Mouse (Mus musculus): Measurements from ENCODE around the gene Fxyd3.

Gene Fxyd3

GRCm38 (mm10) chr7:31098697-31099611, 22.4 kb upstream of the Fxyd3 start:
- DNase-seq, result peak in 1 of 2 experiments; percentile 28

DNA sequence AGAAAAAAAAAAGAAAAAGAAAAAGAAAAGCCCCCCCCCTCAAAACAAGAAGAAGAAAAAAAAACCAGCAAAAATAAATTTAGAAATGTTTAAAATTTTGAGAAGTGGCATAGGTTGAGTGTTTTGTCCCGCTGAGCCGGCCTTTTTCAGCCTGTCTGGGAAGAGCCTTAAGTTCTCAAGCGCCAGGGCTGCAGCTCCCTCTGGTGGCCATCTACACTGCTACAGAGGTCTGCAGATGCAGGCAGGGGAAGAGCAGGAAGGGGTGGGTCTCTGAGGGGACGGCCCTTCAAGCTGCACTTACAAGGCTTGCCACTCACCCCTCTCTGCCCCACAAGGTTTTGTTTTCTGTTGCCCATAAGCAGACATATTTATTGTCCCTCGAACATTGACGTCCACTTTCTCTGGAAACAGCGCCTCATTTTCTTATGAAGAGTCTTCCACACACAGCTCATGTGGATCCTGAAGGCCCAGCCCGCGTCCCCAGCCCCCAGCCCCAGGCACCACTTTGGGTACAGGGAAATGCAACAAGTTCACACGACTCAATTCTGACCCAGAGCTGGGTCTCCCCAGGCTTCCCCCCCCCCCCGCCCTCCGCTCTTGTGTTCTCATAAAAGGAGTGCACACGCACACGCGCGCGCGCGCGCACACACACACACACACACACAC, 21.2 kb upstream of the Fxyd3 start:
- peak; percentile 91 to 92 for DNase-seq

- DNase-seq, result no peak
These were observed 20.5 kb upstream of the Fxyd3 start for GRCm38 (mm10) chr7:31096892-31097564.

- peak; percentile 49 to 58 for DNase-seq
These were observed 18.4 kb upstream of the Fxyd3 start for GRCm38 (mm10) chr7:31094774-31095501.

DNA sequence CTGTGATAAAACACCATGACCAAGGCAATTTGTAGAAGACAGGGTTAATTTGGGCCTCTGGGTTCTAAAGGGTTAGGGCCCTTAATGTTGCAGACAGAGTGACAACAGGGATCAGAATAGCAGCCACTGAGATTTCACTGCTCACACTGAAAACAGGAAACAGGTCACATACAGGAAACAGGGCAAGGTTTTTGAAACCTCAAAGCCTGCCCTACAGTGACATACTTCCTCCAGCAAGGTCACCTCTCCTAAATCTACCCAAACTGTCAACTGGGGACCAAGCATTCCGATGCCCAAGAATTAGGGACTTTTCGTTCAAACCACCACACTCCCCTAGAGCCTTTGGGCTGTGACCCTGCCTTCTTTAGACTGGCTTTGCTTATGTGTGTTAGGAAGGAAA, 13.2 kb upstream of the Fxyd3 start:
- DNase-seq, result no peak

- DNase-seq, result no peak
These were observed 11.7 kb upstream of the Fxyd3 start for GRCm38 (mm10) chr7:31088206-31088605.

- no peak for DNase-seq
These were observed 10.8 kb upstream of the Fxyd3 start for GRCm38 (mm10) chr7:31087262-31087661.

DNA sequence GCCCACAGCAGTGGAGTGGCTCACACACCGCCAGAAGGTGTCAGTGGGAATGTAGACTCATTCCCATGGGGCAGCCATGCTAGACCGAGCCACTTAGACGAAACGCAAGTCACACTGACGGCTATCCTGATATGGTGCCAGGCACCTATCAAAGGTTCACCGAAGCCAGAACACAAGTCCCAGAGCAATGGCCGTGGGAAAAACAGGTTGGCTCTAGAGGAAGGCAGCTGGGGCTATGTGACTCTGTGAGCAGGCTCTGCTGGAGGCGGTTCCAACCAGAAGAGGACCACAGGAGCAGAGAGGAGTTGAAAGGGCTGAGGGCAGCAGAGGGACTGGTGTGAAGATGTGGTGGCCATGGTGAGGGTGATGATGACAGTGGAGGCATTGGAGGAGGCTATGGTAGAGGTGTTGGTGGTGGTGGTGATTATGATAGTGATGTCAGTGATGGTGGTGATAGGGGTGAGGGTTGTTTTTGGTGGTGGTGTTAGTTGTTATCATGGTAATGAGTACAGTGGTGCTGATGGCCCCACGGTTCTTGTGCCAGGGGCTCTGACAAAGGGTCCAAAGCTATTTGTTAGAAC, 9.8 kb upstream of the Fxyd3 start:
- no peak for DNase-seq

- no peak for DNase-seq
These were observed 8.7 kb upstream of the Fxyd3 start for GRCm38 (mm10) chr7:31085171-31085570.

GRCm38 (mm10) chr7:31084140-31084539, 7.6 kb upstream of the Fxyd3 start:
- no peak for DNase-seq

- DNase-seq, result peak; percentile 58 to 60
These were observed 6.5 kb upstream of the Fxyd3 start for GRCm38 (mm10) chr7:31082831-31083588.

- no peak for DNase-seq
These were observed 5.6 kb upstream of the Fxyd3 start for GRCm38 (mm10) chr7:31082106-31082505.

DNA sequence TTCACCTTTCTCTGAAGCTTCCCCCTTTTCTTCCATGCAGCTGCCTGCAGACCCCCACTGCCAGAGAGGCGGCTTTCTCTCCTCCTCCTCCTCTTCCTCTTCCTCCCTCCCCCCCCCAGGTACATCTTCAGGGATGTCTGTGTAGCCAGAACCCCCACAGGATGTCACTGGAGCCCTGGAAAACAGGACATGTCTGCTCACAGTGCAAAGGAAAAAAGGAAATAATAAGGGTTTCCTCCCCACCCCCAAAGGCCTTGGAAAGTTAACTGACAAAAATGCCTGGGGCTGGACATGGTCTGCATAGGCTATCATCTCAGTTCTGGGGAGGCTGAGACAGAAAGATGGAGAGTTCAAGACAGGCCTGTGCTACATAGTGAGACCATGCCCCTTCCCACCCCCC, 4.6 kb upstream of the Fxyd3 start:
- DNase-seq, result no peak

DNA sequence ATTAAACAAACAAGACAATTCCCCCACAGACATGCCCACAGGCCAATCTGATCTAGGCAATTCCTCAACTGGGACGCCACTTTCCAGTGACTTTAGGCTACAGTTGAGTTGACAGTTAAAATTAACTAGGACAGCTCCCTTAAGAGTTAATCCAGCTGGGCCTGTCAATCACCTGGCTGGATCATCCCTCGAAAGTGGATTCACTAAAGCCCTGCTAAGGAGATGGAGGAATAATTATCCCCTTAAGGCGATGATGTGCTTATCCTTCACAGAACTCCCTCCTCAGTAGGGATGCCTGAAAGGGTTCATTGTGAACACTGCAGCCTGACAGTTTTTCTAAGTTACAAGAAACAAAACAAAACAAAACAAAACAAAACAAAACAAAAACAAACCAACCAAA, 4.1 kb upstream of the Fxyd3 start:
- no peak for DNase-seq

DNA sequence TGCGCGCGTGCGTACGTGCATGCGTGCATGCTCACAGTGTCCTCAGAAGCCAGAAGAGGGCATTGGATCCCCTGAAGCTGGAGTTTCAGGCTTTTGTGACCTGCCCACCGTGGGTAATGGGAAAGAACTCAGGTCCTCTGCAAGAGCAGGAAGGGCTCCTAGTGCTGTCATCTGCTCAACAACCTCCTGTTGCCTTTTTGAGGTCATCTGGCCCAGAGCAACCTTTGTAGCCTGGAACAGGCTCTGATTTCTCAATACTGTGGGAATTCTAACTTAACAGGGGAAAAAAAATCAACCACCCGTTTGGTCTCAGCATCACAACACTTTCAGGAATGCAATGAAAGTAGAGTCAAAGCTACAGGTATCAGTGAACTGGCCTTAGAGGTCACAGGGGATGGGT, 3.2 kb upstream of the Fxyd3 start:
- DNase-seq, result no peak

- DNase-seq, result peak in 1 of 2 experiments; percentile 55
These were observed 1.5 kb upstream of the Fxyd3 start for GRCm38 (mm10) chr7:31077885-31078445.

DNA sequence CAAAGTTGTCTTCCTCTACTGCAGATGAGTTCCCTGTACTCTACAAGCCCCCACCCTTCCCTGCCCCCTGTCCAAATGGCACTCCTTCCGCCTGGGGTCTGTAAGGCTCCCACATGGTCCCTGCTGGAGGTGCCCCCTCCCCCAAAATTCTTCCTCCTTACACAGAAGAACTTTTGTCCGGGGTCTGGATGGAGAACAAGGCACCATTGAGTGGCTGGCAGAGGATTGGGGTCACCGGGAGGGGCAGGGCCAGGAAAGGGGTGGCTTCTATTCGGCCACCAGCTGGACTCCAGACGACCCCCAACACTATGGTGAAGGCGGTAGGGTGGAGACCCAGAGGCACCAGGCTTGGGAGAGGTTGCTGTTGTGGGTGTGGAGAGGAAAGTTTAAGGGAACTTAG, 966 bp upstream of the Fxyd3 start:
- no peak for DNase-seq

GRCm38 (mm10) chr7:31074713-31075069, 1.8 kb downstream of the Fxyd3 start:
- peak in 1 of 2 experiments; percentile 29 for DNase-seq

GRCm38 (mm10) chr7:31074061-31074712, 2.3 kb downstream of the Fxyd3 start:
- DNase-seq, result no peak

DNA sequence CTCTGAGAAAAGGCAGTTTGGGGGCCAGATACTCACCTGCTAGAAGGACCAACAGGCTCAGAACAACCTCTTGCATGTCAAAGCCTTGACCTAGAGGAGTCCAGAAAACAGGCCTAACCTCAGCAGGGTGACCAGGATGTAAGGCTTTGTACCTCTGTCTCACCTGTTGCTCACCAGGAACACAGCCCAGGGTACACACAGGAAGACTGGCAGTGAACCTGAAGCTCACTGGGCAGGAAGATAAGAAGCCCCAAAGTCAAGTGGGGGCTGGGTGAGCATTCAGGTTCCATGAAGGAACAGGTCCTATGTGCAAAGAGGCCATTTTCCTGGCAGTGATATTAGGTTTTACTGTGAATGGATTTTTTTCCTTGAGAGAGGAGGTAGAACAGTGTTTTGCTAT, 3.0 kb downstream of the Fxyd3 start:
- DNase-seq, result no peak

- DNase-seq, result peak; percentile 44 to 46
These were observed 4.2 kb downstream of the Fxyd3 start for GRCm38 (mm10) chr7:31072326-31072725.

Measured in cerebellum, postnatal 36 days (tissue).